Mouse (Mus musculus) lung, embryonic 14.5 days (tissue): ENCODE data around the gene Zfp786. TPM values are rescaled to one million over a fixed set of nuclear protein-coding genes. Genes with fewer than 3 reads are reported as not detected.

Experiments used
- ATAC-seq: fragments of 200-750 bp; cut with Nextera tagmentation; 2 replicates; pipeline ENCODE4 v1.8.0; 2017; ENCODE audit warnings: mild to moderate bottlenecking, moderate TSS enrichment, moderate library complexity; ENCODE audit not compliant: insufficient read depth
- DNase-seq: peaks from one replicate; pipeline ENCODE4 v3.0.0-alpha.2; 2015
- H3K27ac ChIP-seq: fragments of 300-500 bp; sonication (generic); 2 replicates; pipeline ENCODE4 v1.5.1; 2014; ENCODE audit warnings: low read depth, mild to moderate bottlenecking, moderate library complexity
- H3K27me3 ChIP-seq: fragments of 300-500 bp; sonication (generic); 2 replicates; pipeline ENCODE4 v1.6.1; 2014; ENCODE audit warnings: low read length, control low read depth; ENCODE audit not compliant: insufficient read depth
- H3K36me3 ChIP-seq: fragments of 300-500 bp; sonication (generic); 2 replicates; pipeline ENCODE4 v1.6.1; 2014; ENCODE audit warnings: control low read depth; ENCODE audit not compliant: insufficient read depth
- H3K4me1 ChIP-seq: fragments of 300-500 bp; sonication (generic); 2 replicates; pipeline ENCODE4 v1.6.1; 2014; ENCODE audit warnings: antibody characterized with exemption, control low read depth; ENCODE audit not compliant: insufficient read depth
- H3K4me2 ChIP-seq: fragments of 300-500 bp; sonication (generic); 2 replicates; pipeline ENCODE4 v1.6.1; 2014; ENCODE audit warnings: mild to moderate bottlenecking
- H3K4me3 ChIP-seq: fragments of 300-500 bp; sonication (generic); 2 replicates; pipeline ENCODE4 v1.5.1; 2014; ENCODE audit warnings: low read depth, low read length
- H3K9ac ChIP-seq: fragments of 300-500 bp; sonication (generic); 2 replicates; pipeline ENCODE4 v1.6.1; 2014
- H3K9me3 ChIP-seq: fragments of 300-500 bp; sonication (generic); 2 replicates; pipeline ENCODE4 v1.6.1; 2016; ENCODE audit warnings: low read depth, low read length, control low read depth
- CTCF ChIP-seq: IDR thresholded peaks from 2 replicates; pipeline ENCODE4 v1.5.1; 2016; ENCODE audit warnings: antibody characterized with exemption, low read depth
- WGBS: fragments of 180-500 bp; shearing (Covaris S2); extraction: QIAGEN DNeasy Blood & Tissue Kit; methylation state at CpG from one replicate; pipeline ENCODE4 v1.1.7; 2014; 5-methylcytosine and 5-hydroxymethylcytosine counted together
- polyA plus RNA-seq: library from polyadenylated mRNA; unstranded; fragments of >200 nt; fragmentation: Nextera tagmentation; extraction: Ambion mirVana; gene quantifications from 2 replicates; pipeline ENCODE4 v1.2.1, GENCODE M21; 2014

The Zfp786 gene
- polyA plus RNA-seq, 1 experiment from 2014 or later, result 4.3 TPM

DNA sequence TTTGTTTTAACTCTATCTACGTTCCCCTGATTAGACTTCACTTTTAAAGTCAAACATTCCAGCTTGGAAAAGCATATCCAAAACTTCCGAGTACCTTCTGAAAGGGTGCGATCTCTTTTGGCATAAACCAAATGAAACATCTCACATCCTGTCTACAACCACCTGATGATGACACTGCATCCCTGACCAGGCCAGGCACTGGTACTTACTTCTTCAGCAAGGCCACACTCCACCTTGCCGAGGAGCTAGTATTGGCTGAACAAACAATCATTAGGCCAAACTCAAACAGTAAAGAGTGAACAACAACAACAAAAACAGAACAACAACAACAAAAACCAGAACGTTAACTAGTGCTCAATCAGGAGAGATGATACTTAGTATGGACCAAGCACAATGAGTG is 19.3 kb downstream of the Zfp786 start:
- no peak for DNase-seq
- no peak for TF ChIP-seq CTCF
- Histone ChIP-seq H3K27ac (no peak overlapping the region), H3K27me3 (no peaks in the 10 kb centered on the region), H3K4me2 (peak overlapping the region; percentile 96), H3K9ac (peak overlapping the region; percentile 96), H3K9me3 (no peaks in the 10 kb centered on the region), H3K4me1 (peaks cover 21% of the 10 kb centered on the region), H3K36me3 (peaks cover 23% of the 10 kb centered on the region), H3K4me3 (peak overlapping the region; percentile 81)
- ATAC-seq, result no peak
- WGBS, result 22% methylated on average over 5 of the region's 5 CpGs

DNA sequence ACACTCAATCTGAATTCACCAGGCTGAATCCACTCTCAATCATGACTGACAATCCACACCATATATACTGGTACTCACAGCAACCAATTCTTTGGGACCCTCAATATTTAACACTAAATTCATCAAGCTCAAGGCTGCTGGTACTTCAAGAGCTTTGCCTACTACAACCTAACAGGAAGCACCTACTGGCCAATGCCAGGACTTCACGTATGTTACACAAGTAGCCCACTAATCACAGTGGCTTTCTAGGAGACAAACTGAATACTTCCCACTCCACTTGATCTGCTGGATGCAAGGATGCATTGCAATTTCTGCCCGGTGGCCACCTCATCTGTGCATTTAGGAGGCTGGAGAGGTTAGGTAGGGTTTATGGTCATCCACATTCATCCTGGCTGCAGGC is 20.5 kb downstream of the Zfp786 start:
- Histone ChIP-seq H3K9me3 (no peaks in the 10 kb centered on the region), H3K27me3 (no peaks in the 10 kb centered on the region), H3K4me2 (peak overlapping the region; percentile 96), H3K9ac (peak overlapping the region; percentile 34), H3K36me3 (peaks cover 34% of the 10 kb centered on the region), H3K4me1 (peaks cover 21% of the 10 kb centered on the region), H3K27ac (no peak overlapping the region; the same call in 1 of the 2 replicates), H3K4me3 (0 out of 2 replicates have a peak overlapping the region, but pooled peaks have one; percentile 8)
- ATAC-seq (no peak), DNase-seq (peak; percentile 47)
- 47% methylated on average over 2 of the region's 2 CpGs for WGBS
- peak; percentile 41 for TF ChIP-seq CTCF

DNA sequence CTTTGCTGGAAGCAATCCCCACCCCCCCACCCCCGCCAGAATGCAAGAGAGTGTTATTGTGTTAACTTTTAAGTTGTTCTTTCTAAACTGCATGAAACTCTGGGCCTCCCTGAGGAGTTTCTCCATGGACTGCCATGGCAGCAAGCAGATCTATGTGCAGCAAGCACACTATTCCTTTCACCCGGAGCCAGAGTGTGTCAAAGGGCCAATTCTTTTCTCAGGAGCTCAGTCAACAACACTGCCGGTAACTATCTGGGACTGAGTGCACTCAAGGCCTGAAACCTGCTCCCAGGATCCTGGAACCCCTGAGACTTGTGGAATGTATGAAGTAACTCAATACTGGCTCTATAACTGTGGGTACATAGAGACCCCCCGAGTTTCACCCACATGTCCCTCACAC is 21.6 kb downstream of the Zfp786 start:
- H3K4me2 ChIP-seq, result peak overlapping the region; percentile 96
- H3K27ac ChIP-seq, result peak overlapping the region; percentile 73
- H3K4me3 ChIP-seq, result no peak overlapping the region
- DNase-seq, result peak; percentile 44
- peaks cover 21% of the 10 kb centered on the region for H3K4me1 ChIP-seq
- WGBS, result 49% methylated on average over 4 of the region's 4 CpGs
- no peak for ATAC-seq
- no peak for TF ChIP-seq CTCF
- H3K9me3 ChIP-seq, result no peaks in the 10 kb centered on the region
- peak overlapping the region; percentile 18; the same call in 1 of the 2 replicates for H3K9ac ChIP-seq
- no peaks in the 10 kb centered on the region for H3K27me3 ChIP-seq
- peaks cover 45% of the 10 kb centered on the region for H3K36me3 ChIP-seq

DNA sequence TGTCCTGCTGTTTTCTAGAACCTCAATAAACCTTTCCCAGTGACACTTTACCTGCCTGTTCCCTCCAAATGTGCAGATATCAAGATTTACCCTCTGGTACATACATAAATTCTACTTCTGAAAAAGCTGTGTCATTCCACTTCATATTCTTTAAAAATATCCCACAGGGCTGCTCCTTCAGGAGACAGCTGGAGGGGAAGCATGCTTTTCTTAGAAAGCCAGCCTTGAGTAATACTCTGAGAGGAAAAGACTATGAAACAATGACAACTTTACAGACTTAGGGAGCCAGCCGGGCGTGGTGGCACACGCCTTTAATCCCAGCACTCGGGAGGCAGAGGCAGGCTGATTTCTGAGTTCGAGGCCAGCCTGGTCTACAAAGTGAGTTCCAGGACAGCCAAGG is 22.1 kb downstream of the Zfp786 start:
- no peak for DNase-seq
- Histone ChIP-seq H3K4me2 (no peak overlapping the region), H3K36me3 (peaks cover 51% of the 10 kb centered on the region), H3K27me3 (no peaks in the 10 kb centered on the region), H3K4me1 (peaks cover 21% of the 10 kb centered on the region), H3K4me3 (no peak overlapping the region), H3K9ac (no peak overlapping the region), H3K27ac (no peak overlapping the region), H3K9me3 (no peaks in the 10 kb centered on the region)
- ATAC-seq, result no peak
- 91% methylated on average over 5 of the region's 5 CpGs for WGBS
- TF ChIP-seq CTCF, result no peak

DNA sequence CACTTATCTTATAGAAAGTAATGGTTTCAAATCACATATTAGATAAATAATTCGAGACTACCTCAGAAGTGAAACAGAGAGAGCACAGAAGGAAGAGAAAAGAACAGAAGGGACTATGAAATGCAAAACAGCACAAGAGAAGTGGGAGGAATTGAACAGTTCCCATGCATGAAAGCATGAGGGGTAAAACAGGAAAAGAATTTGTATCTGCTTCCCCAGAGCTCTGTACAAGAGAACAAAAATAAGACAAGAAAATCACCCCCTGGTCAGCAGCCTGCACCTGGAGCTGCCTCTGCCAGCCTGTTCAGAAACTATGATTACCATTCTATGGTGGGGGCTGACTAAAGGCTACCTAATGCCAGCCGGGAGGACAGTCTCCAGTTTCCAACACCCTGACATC is 23.2 kb downstream of the Zfp786 start:
- no peaks in the 10 kb centered on the region for H3K9me3 ChIP-seq
- no peak overlapping the region for H3K4me2 ChIP-seq
- no peak overlapping the region for H3K27ac ChIP-seq
- ATAC-seq (no peak), DNase-seq (no peak)
- WGBS, result 76% methylated on average over 2 of the region's 2 CpGs
- H3K4me3 ChIP-seq, result no peak overlapping the region
- H3K9ac ChIP-seq, result no peak overlapping the region
- H3K36me3 ChIP-seq, result peaks cover 62% of the 10 kb centered on the region
- H3K4me1 ChIP-seq, result peaks cover 21% of the 10 kb centered on the region
- no peak for TF ChIP-seq CTCF
- no peaks in the 10 kb centered on the region for H3K27me3 ChIP-seq

DNA sequence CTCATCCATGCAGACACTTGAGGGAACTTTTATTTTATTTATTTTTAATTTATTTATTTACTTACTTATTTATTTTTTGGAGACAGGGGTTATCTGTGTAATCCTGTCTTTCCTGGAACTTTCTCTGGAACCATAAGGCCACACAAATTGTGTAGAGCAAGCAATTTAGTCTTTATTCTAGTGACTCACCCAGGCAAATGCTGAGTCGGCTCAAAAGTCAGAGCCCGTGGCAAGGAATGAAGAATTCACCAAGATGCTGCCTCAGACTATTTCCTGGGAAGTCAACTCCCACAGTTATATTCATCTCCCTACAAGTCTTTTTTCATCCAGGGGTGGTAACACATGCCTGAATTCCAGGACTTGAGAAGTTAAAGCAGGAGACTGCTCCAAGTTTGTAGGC is 25.1 kb downstream of the Zfp786 start:
- Histone ChIP-seq H3K27me3 (no peaks in the 10 kb centered on the region), H3K36me3 (peaks cover 78% of the 10 kb centered on the region), H3K9me3 (no peaks in the 10 kb centered on the region), H3K4me3 (no peak overlapping the region), H3K4me1 (peaks cover 8% of the 10 kb centered on the region; the same call in 1 of the 2 replicates), H3K27ac (no peak overlapping the region), H3K4me2 (no peak overlapping the region), H3K9ac (no peak overlapping the region)
- TF ChIP-seq CTCF, result no peak
- 68% methylated on average over 2 of the region's 2 CpGs for WGBS
- DNase-seq (no peak), ATAC-seq (no peak)

DNA sequence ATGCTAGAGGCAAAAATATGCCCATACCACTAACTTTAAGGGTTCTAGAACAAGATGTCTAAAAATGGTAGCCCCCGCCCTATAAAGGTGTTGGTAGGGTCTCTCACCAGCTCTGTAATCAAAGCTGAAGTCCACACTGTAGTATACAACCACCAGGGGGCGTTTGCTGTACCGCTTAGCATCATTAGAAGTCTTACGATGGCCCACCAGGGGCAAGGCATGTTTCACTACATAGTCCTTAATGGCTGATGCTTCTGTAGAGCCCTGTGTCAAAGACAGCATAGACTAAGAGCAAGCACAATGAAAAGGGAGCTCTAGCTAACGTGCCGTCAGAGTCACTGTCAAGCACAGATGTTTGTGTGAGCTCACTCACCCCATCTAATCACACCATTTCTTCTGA is 31.6 kb downstream of the Zfp786 start:
- WGBS, result 44% methylated on average over 6 of the region's 6 CpGs
- Histone ChIP-seq H3K27me3 (no peaks in the 10 kb centered on the region), H3K4me2 (no peak overlapping the region), H3K36me3 (peaks cover 95% of the 10 kb centered on the region), H3K9me3 (no peaks in the 10 kb centered on the region), H3K27ac (no peak overlapping the region), H3K4me3 (no peak overlapping the region), H3K4me1 (no peaks in the 10 kb centered on the region), H3K9ac (no peak overlapping the region)
- TF ChIP-seq CTCF, result peak; percentile 85
- DNase-seq (peak; percentile 93), ATAC-seq (peak; percentile 68)
